Mouse (Mus musculus) embryonic stem cell, embryonic (primary cell): ENCODE results near the gene Vpreb1.

Experiments
- CTCF ChIA-PET, 4 experiments: fragments of 300-600 bp in 2 of 4; fragments of 350-600 bp in 2 of 4; sonication (Branson Sonifier 250); formaldehyde crosslinking; loops; one replicate each; lab custom pipeline; 2022; ENCODE audit warnings: inconsistent platforms in 2 of 4; lab: Charles Lee
- POLR2A ChIA-PET, 4 experiments: fragments of 300-600 bp in 2 of 4; fragments of 350-600 bp in 2 of 4; sonication (Branson Sonifier 250); formaldehyde crosslinking; loops; one replicate each; lab custom pipeline; 2022; ENCODE audit warnings: antibody characterized with exemption in 4 of 4, inconsistent platforms in 1 of 4; lab: Charles Lee

Vpreb1 gene

DNA sequence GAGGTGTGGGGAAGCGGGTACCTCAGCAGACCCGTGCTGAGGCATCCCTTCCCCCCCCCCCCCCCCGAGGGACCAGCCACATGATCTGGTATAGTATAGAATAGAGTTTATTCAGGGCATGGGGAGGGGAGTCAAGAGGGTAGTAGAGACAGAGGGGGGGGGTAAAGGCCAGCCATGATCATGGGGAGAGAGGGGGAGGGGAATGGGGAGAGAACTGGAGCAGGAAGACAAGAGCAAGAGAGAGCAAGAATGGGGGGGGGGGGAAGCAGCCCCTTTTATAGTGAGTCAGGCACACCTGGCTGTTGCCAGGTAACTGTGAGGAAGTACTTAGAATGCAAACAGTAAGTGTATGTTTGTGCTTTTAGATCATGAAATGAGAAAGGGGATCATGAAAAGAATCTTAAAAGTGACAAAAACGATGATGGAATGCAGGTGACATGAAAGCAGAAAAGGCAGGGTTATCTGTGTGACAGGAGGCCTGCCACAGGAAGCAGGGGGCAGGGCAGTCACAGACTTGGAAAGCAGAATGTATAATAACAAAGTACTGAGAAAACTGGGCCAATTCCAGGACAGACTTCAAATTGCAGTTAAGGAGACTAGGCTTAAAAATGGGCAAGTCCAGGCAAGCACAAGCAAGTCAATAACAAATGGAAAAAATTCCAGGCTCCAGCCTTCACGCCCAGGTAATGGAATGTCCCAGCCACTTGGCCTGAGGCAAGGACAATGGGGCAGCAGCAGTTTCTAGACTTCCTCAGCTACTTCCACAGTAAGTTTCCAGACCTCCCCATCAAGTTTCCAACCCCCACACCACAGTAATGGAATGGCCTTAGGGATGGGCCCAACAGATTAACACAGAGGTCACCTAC, 4.7 kb downstream of the Vpreb1 start:
- ChIA-PET POLR2A (interaction anchor here (0.6 to 3.0 kb wide), 22 partner anchors 9 to 849 kb away, joined by 3 to 46 read pairs (median 4); partner anchors contain the start of genes Ppm1f (in 2 of the 4), Mapk1 (in 1 of the 4) and Sdf2l1 (in 1 of the 4)), CTCF (interaction anchor here in 2 of 4 experiments (0.8 to 1.8 kb wide), 4 partner anchors 11 to 16 kb away, joined by 3 to 10 read pairs (median 6); no protein-coding TSS in a partner anchor)

DNA sequence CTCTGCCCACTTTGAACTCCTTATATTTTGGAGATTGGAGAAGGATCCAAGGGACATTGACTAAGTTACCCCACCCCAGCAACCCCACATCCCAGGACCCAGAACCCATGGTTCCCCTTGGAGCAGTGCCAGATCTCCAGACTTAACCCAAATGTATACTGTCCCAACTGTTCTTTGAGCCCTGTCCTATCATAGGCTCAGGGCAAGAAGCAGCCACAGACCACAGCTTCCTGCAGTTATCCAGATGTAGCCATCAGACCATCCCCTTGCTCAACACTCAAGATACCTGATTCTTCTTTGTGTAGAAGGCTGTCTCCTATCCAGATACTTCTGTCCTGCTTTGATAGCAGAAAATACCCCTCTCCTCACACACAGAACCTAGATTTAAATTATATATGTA, 5.4 kb downstream of the Vpreb1 start:
- ChIA-PET POLR2A (interaction anchor here in 2 of 4 experiments (0.6 to 2.9 kb wide), 11 partner anchors 7 to 31 kb away, joined by 3 to 16 read pairs (median 3); partner anchors contain the start of gene Ppm1f (in 1 of the 2)), CTCF (interaction anchor here in 2 of 4 experiments (1.4 to 2.2 kb wide), 2 partner anchors 10 kb away, joined by 4 to 17 read pairs; no protein-coding TSS in a partner anchor)

DNA sequence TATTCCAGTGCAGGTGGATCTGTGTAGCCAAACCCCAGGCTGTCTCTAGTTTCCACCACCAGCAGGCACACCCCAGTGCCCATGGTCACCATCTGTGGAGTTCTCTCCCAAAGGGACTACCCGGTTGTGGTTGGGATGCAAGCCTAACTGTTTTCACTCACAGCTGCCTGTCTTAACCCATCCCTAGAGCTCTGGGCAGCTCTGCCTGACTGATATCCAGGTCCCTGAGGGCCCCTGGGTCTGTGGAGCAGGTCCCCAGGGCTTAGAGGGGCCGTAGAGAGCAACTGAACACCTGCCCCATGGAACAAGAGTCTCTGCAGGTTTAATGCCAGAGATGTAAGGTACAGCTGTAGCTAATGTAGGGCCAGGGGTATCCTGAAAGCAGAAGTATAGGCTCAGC, 6.7 kb downstream of the Vpreb1 start, which contains the start of gene Igll1:
Igll1 (minus strand) TSS at position 8 of the 400 bp plus-strand sequence.
- ChIA-PET CTCF (interaction anchor here (0.5 to 2.2 kb wide), 10 partner anchors 8 to 1154 kb away, joined by 3 to 17 read pairs (median 4); no protein-coding TSS in a partner anchor), POLR2A (interaction anchor here in 3 of 4 experiments (0.5 to 2.9 kb wide), 21 partner anchors 9 to 687 kb away, joined by 3 to 16 read pairs (median 3); partner anchors contain the start of genes Ppm1f (in 2 of the 3), 2610318N02Rik (in 1 of the 3) and Dnm1l (in 1 of the 3))

DNA sequence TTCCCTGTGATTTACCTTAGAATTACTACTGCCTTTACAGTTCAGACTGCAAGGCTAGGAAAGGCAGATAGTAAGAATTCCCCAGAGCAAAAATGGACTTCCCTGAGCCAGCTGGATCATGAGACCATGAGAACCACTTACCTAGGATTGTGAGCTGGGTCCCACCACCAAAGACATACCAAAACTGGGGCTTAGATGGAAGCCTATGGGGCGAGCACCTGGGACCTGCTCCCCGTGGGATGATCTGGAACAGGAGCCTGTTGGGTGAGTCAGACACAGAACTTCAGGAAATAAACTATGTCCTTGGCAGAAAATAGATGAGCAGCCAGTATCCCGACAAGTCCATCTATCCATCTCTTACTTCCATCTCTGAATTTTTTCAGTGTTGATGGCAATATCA, 8.4 kb downstream of the Vpreb1 start:
- CTCF ChIA-PET = no interaction called here

DNA sequence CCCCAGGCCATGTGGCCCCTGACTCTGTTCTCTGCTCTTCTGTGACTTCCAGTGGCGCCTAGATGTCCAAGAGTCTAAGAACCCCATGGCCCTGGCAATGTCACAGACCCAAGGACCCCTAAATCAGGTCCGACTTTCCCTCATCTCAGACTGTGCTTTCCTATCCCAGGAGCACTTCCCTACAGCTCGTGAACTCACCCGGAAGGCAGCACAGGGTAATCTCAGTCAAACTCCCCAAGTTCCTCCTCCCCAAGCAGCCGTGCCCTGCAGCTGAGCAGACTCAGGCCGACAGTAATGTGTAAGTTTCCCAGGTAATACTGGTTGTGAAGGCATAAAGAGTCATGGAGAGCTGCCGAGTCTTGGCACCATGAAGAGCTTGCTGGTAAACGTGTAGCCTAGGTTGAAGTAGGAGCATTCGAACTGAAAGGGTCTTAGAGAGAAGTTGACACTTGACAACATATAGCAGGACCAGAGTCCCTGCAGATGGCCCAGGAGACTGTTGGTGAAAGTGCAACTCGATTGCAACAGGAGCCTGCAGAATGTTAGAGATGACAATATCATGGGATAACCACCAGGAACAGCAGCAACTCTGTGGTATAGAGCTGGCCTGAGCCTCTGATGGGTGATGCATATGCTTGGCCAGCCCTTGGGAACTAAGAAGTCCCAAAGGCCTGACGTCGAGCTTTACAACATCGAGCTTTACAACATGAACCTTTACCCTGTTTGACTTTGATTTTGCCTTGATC, 13.7 kb downstream of the Vpreb1 start:
- ChIA-PET POLR2A (interaction anchor here in 3 of 4 experiments (0.7 to 6.5 kb wide), 19 partner anchors 10 to 451 kb away, joined by 3 to 46 read pairs (median 4); partner anchors contain the start of genes Ppm1f (in 2 of the 3), Top3b (in 2 of the 3) and Vpreb1 (in 2 of the 3)), CTCF (interaction anchor here in 3 of 4 experiments (0.6 to 1.7 kb wide), 6 partner anchors 8 to 575 kb away, joined by 3 to 11 read pairs (median 7); no protein-coding TSS in a partner anchor)

More for the DNA sequence above, 8.4 kb downstream of the Vpreb1 start:
- POLR2A ChIA-PET = no interaction called here

DNA sequence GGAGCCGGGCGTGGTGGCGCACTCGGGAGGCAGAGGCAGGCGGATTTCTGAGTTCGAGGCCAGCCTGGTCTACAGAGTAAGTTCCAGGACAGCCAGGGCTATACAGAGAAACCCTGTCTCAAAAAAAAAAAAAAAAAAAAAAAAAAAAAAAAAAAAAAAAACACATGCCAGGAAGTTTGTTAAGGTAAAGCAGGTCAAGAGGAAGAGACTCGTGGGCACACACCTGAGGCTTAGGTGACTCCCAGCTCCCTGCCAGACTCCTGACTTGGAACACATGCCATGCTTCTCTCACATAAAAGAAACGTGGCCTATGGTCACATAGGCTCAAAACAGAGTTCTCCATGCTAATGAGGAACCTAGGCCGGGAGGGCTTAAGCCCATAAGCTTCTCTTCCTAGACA, 14.6 kb downstream of the Vpreb1 start:
- ChIA-PET CTCF (interaction anchor here (0.6 to 1.7 kb wide), 9 partner anchors 8 to 576 kb away, joined by 3 to 17 read pairs (median 7); partner anchors contain the start of gene Igll1 (in 1 of the 4)), POLR2A (interaction anchor here in 3 of 4 experiments (0.7 to 6.5 kb wide), 16 partner anchors 8 to 452 kb away, joined by 3 to 46 read pairs (median 12); partner anchors contain the start of genes Ppm1f (in 2 of the 3), Top3b (in 2 of the 3), Vpreb1 (in 2 of the 3) and Igll1 (in 1 of the 3))

DNA sequence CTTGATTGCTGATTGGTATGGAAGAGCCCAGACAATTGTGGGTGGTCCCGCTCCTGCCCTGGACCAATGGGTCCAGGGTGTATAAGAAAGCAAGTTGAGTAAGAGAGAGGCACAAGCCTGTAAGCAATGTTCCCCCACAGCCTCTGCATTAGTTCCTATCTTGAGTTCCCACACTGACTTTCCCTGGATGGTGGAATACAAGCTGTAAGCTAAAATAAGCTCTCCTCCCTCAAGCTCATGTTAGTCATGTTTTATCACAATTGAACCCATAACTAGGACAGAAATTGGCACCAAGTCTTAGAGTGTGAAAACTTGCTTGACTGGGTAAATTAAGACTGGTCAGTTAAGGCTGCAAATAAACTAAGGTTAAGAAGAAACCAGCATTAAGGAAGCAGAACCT, 15.1 kb downstream of the Vpreb1 start:
- CTCF ChIA-PET = interaction anchor here (0.6 to 1.7 kb wide), 35 partner anchors 8 to 415 kb away, joined by 3 to 17 read pairs (median 4); partner anchors contain the start of genes Igll1 (in 3 of the 4), Ppm1f (in 3 of the 4) and Fgd4 (in 1 of the 4)
- POLR2A ChIA-PET = interaction anchor here (0.6 to 6.5 kb wide), 24 partner anchors 8 to 497 kb away, joined by 3 to 46 read pairs (median 7); partner anchors contain the start of genes Vpreb1 (in 3 of the 4), Igll1 (in 2 of the 4), Ppm1f (in 2 of the 4) and Top3b (in 2 of the 4)

DNA sequence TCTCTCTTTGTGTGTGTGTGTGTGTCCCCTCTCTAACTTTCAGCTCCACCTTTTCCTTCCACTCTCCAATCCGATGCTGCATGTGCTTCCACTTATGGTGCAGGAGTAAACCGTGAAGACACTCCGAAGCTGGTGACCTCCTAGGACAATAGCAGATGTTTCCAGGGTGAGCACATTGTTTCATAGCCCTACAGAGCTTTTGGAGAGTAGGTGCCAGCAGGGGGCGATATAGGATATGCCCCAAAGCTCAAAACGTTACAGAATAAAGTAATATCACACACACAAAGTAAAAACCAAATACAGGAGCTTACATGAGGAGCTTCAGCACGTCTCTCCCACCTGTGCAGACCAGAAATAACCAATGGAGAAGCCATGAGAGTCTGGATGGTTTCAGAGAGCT, 15.8 kb downstream of the Vpreb1 start:
- CTCF ChIA-PET = interaction anchor here (0.6 to 1.7 kb wide), 55 partner anchors 8 to 509 kb away, joined by 3 to 17 read pairs (median 4); partner anchors contain the start of genes Igll1 (in 3 of the 4), Ppm1f (in 3 of the 4), Ccdc116 (in 1 of the 4) and Fgd4 (in 1 of the 4)
- POLR2A ChIA-PET = interaction anchor here (0.6 to 6.5 kb wide), 32 partner anchors 9 to 654 kb away, joined by 3 to 46 read pairs (median 4); partner anchors contain the start of genes Ppm1f (in 3 of the 4), Vpreb1 (in 3 of the 4), Igll1 (in 2 of the 4) and Top3b (in 2 of the 4)

DNA sequence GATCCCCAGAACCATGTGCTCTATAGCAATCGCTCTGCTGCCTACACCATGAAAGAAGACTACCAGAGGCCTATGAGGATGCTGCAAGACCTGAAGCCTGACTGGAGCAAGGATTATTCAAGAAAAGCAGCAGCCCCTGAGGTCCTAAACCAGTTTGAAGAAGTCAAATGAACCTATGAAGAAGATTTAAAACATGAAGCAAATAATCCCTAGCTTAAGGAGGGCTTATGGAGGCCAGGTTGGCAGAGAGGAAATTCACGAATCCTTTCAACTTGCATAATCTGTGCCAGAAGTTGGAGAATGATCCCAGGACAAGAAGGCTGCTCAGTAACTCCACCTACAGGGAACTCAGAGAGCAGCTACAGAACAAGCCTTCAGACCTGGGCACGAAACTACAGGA, 18.2 kb downstream of the Vpreb1 start:
- CTCF ChIA-PET = interaction anchor here in 2 of 4 experiments (1.0 to 2.1 kb wide), 5 partner anchors 14 to 60 kb away, joined by 3 to 6 read pairs (median 4); partner anchors contain the start of gene Ppm1f (in 1 of the 2)
- POLR2A ChIA-PET = interaction anchor here in 2 of 4 experiments (0.7 to 2.1 kb wide), 11 partner anchors 11 to 307 kb away, joined by 3 to 9 read pairs (median 3); partner anchors contain the start of genes Igll1 (in 2 of the 2), Top3b (in 1 of the 2) and Vpreb1 (in 1 of the 2)

DNA sequence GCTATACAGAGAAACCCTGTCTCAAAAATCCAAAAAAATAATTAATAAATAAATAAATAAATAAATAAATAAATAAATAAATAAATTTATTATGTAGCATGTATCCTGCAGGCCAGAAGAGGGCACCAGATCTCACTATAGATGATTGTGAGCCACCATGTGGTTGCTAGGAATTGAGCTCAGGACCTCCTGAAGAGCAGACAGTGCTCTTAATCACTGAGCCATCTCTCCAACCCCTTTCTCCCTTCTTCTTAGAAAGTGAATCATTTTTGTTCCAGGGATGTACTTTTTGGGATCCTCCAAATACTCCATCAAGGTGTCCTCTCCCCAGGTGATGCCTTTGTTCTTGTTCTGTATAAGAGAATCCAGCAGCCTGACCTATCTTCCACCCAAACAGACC, 21.4 kb downstream of the Vpreb1 start:
- CTCF ChIA-PET = interaction anchor here (0.6 to 1.5 kb wide), 14 partner anchors 9 to 652 kb away, joined by 3 to 8 read pairs (median 4); partner anchors contain the start of genes Igll1 (in 1 of the 4), Sdf2l1 (in 1 of the 4), Top3b (in 1 of the 4) and Vpreb1 (in 1 of the 4)
- POLR2A ChIA-PET = interaction anchor here in 3 of 4 experiments (0.6 to 1.7 kb wide), 9 partner anchors 15 to 133 kb away, joined by 3 to 7 read pairs (median 3); partner anchors contain the start of genes Top3b (in 2 of the 3) and Vpreb1 (in 2 of the 3)

DNA sequence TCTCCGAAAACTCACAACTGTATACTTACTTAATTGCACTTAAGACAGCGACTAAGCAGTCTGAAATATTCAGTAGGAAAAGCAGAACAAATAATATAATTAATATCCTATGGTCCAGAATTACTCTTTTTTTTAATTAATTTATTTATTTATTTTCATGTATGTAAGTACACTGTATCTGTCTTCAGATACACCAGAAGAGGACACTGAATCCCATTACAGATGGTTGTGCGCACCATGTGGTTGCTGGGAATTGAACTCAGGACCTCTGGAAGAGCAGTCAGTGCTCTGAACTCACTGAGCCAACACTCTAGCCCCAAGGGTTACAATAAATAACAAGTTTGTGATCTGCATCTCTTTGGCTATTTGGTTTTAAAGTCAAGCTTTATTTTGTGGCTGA, 41.0 kb downstream of the Vpreb1 start:
- POLR2A ChIA-PET = interaction anchor here in 2 of 4 experiments (0.5 to 1.0 kb wide), 2 partner anchors 229 to 524 kb away, joined by 3 read pairs; partner anchors contain the start of gene Fgd4 (in 1 of the 2)
- CTCF ChIA-PET = interaction anchor here in 1 of 4 experiments (1.0 kb wide), 1 partner anchor 233 kb away, joined by 3 read pairs; no protein-coding TSS in a partner anchor

DNA sequence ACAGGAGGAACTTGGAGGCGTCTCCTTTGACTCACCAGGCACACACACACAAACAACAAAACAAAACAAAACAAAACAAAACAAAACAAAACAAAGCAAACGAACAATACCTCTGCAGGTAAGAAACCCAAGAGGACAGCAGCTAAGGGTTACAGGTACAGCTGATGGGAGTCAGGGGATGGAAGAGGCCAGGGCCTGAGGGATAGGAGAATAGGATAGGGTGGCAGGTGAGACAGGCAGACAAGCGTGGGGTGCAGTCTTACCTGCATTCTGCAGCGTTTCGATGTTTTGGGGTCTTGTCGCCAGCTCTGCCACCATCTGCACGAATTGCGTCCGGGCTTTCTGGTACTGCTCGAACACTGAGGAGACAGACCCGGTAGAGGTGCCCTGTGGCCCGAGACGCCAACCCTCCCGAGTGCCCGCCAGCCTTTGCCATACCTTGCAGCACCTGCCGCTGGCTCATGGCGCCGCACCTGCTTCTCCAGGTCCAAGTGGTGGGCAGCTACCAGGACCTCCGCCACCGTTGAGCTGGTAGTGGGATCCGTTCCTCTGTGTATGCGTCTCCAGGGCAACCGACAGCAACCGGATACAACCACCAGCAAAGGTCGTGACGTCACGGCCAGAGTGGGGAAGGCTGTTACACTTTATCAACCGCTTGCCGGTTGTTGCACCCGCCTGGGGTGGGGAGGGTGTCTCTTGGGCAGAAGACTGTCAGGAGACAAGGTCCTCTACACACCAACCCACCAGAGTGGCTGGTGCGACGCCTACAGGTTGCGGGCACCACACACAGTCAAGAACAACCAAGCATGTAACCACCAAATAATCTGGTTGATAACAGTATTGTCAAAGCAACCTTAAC, 41.7 kb downstream of the Vpreb1 start, which contains the start of gene Spag6l:
Spag6l (minus strand) TSS at position 700 of the 859 bp plus-strand sequence.
- ChIA-PET POLR2A (interaction anchor here in 3 of 4 experiments (0.5 to 1.0 kb wide), 4 partner anchors 228 to 523 kb away, joined by 3 to 4 read pairs (median 3); partner anchors contain the start of gene Fgd4 (in 1 of the 3)), CTCF (interaction anchor here in 2 of 4 experiments (0.6 to 1.0 kb wide), 3 partner anchors 23 to 251 kb away, joined by 3 to 5 read pairs (median 3); no protein-coding TSS in a partner anchor)

DNA sequence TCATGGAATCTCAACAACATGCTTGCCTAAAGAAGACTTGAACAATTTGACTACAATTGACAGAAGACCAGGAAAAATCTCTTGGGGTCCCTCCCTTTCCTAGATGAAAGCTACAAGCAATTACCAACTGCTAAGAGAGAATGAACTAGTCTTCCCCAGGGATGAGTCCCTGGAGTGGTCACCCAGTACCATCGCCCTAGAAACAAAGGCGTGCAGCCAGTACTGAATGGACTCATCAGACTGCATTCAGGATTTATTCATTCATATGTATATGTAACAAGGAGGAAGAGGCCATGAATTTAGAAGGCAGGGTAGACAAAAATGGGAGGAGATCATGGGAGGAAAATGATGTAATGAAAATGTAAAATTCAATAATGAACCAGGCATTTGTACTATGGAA, 44.4 kb downstream of the Vpreb1 start:
- ChIA-PET CTCF (interaction anchor here in 1 of 4 experiments (0.7 kb wide), 1 partner anchor 23 kb away, joined by 3 read pairs; no protein-coding TSS in a partner anchor), POLR2A (interaction anchor here in 2 of 4 experiments (1.0 to 1.3 kb wide), 3 partner anchors 28 to 41 kb away, joined by 3 to 4 read pairs (median 4); no protein-coding TSS in a partner anchor)

DNA sequence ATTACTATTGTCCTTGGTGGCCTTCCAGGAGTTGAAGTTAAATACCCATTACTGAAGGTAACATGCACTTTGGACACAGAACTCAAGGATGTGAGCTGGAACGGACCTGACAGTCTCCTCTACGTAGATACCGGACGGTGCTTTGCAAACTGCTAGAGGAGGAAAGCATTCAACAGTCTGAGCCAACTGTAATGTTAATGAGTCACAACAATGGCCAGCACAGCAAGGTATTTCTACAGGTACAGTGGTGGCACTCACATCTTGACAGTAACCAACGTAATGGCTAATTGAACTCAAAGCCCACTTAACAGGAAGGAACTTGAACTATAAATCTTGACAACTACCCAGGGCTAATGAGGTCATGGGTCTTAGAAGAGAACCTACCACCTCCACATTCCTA, 45.2 kb downstream of the Vpreb1 start:
- POLR2A ChIA-PET = interaction anchor here in 2 of 4 experiments (0.8 to 1.3 kb wide), 5 partner anchors 29 to 158 kb away, joined by 3 to 4 read pairs (median 3); partner anchors contain the start of gene Mapk1 (in 1 of the 2)
- CTCF ChIA-PET = interaction anchor here in 2 of 4 experiments (0.6 to 1.6 kb wide), 2 partner anchors 29 to 87 kb away, joined by 3 to 5 read pairs; no protein-coding TSS in a partner anchor
